Comparison of ENCODE assay signal across 14 mouse cellular contexts in the genomic region with DNA sequence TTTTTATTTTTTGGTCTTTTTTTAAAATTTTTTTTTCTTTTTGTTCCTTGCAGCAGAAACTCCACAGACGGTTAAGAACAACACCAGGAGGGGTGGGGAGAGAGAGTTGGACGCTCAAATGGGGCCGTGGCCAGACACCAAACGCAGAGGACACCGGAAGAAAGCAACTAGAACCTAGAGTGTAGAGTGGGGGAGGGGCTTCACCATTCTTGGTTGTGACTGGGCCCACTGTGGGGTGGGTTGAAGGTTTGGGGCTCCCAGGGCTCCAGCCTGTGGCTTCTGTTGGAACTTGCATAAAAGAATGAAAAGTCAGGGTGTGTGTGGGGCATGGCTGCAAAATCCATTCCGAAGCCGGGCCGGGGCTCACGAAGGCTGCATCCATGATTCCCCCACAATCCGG. TPM values are rescaled to one million over a fixed set of nuclear protein-coding genes. Genes with fewer than 3 reads are reported as not detected.
"Had no signal": no experiment of that assay in that cellular context is flagged by ENCODE, and none has a peak within 500 bp of the region (broad histone marks: within the 10 kb centered on the region; RNA-seq: fewer than 3 reads in every experiment).

No protein-coding gene starts in this region.

- H3K27me3 ChIP-seq: kidney, embryonic 15.5 days; liver, embryonic 15.5 days had no signal

- H3K27ac ChIP-seq: kidney, embryonic 15.5 days; liver, embryonic 15.5 days; macrophage had no signal

- H3K4me3 ChIP-seq: kidney, embryonic 15.5 days; liver, embryonic 15.5 days; megakaryocyte, embryonic 14.5 days had no signal

- H3K9me3 ChIP-seq: kidney, embryonic 15.5 days; liver, embryonic 15.5 days; megakaryocyte, embryonic 14.5 days had no signal

- DNase-seq: kidney, adult 2 months; kidney, postnatal 14 days; left cerebral cortex, postnatal 4 days; lung, embryonic 14.5 days; lung, postnatal 14 days; retina, postnatal 1 day; right cerebral cortex, postnatal 4 days; spleen, adult 18-20 months had no signal

- ATAC-seq: intestine, embryonic 16.5 days had no signal

RNA-seq across cellular contexts. Expression of a gene that starts 13.8 kb away (rescaled TPM):
- total RNA-seq: neutrophil, adult 5-6 weeks had no signal
- polyA plus RNA-seq: liver, embryonic 15.5 days had no signal

RNA-seq across cellular contexts. Expression of a gene that starts 27.0 kb away (rescaled TPM):
- total RNA-seq: neutrophil, adult 5-6 weeks had no signal

RNA-seq across cellular contexts. Expression of a gene that starts 35.6 kb away (rescaled TPM):
- total RNA-seq: neutrophil, adult 5-6 weeks had no signal
- polyA plus RNA-seq: macrophage had no signal

RNA-seq across cellular contexts. Expression of a gene that starts 52.9 kb away (rescaled TPM):
- total RNA-seq: neutrophil, adult 5-6 weeks had no signal
